Mouse (Mus musculus) frontal cortex, postnatal 14 days (tissue): ENCODE measurements at regions not wholly inside any gene's neighbourhood (a gene's known extent, or its start where the extent isn't known, plus 50 kb on each side); places are given as distances from the start of the nearest gene placed in this dataset.

Experiments used
- DNase-seq, 2 experiments: peaks; one replicate each; pipeline ENCODE4 v3.0.0; 2022; ENCODE audit warnings: low spot score in 2 of 2

GRCm38 (mm10) chr16:5306588-5307248 lies 50.9 kb upstream of the Eef2kmt start:
- DNase-seq: peak; percentile 69 to 92
